Mouse (Mus musculus) heart, postnatal 25 days (tissue): ENCODE data around the gene Nf1. TPM values are rescaled to one million over a fixed set of nuclear protein-coding genes. Genes with fewer than 3 reads are reported as not detected.

Experiments used
- DNase-seq: peaks from one replicate; pipeline ENCODE4 v3.0.0; 2022; ENCODE audit warnings: low spot score
- intact Hi-C: fragments of 180-260 bp; cut with DNase I; formaldehyde crosslinking; loops from one replicate; pipeline ENCODE4 v1.15.1; 2025
- total RNA-seq, 2 experiments: library from RNA; stranded (reverse); gene quantifications; 2 replicates each; pipeline ENCODE4 v1.2.3; 2021

The Nf1 gene
- total RNA-seq, 2 experiments from 2014 or later: 27.1 to 30.0 TPM

DNA sequence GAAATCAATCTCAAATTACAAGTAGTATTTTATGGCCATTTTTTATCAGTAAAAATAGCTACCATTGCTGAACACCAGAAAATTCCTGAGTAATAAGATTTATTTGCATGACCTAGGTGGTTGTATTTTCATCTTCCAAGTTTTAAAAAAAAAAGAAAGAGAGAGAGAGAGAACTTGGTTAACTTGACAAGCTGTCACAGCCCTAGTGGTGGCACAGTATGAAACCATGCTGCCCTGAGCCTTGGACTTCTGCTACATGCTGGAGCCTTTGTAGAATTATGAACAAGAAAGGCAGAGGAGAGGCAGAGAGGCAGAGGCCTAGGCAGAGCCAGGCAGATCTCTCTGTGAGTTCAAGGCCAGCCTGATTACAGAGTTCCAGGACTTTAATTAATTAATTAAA, 182.4 kb downstream of the Nf1 start:
- intact Hi-C loops: no loop called here
- no peak for DNase-seq

DNA sequence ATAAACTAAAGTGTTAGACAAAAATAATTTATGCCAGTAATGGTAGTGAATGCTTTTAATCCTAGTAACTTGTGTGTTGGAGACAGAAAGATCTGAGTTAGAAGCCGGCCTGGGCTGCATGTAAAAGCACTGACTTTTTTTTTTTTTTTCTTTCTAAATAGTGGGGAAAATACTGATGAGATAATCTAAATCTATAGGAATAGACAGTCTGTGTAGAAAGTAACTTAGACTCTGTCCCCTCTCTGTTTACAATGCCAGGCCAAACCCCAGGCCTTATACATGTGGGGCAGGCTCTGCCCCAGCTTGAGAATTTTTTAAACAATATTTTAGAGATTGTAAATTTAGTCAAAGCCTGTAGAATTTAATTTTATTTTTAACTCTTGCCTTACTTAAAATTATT, 183.5 kb downstream of the Nf1 start:
- no peak for DNase-seq
- intact Hi-C loops: no loop called here

GRCm38 (mm10) chr11:79523560-79524309, 184.2 kb downstream of the Nf1 start, which contains the start of gene Evi2b:
Gene Evi2b (minus strand): TSS chr11:79523762.
- intact Hi-C loops: no loop called here

DNA sequence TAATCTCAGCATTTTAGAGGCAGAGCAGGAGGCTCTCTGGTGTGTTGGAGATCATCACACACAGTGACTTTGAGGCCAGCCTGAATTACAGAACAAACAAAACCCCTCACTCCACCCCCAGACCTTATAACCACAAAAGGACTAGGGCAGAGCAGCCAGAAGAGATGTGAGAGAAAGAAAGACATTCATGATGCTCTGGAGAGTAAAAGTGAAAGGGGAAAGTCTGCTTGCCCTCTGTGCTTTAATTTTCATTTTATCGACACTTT, 184.8 kb downstream of the Nf1 start:
- DNase-seq: no peak
- intact Hi-C loops: no loop called here

More at GRCm38 (mm10) chr11:79523560-79524309, 184.2 kb downstream of the Nf1 start, which contains the start of gene Evi2b:
- no peak for DNase-seq

DNA sequence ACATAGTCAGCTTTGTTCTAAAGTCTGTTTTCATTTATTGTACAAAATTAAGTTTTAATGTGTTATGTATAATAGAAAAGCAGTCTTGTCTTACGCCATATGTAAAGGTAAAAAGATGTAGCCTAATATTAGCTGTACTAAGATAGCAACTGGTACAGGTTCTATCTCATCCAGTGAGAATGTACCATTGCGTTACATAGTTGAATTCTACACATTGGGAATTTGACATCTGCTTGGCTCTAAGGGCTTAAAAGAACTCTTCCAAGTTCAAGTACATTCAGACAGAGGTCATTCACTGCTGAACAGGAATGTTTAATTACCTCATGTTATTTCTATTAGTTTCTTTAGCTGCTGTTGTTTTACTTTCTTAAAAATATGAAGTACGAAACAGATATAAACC, 187.1 kb downstream of the Nf1 start:
- intact Hi-C loops: no loop called here
- no peak for DNase-seq

- intact Hi-C loops: no loop called here
These were observed 187.7 kb downstream of the Nf1 start for GRCm38 (mm10) chr11:79527015-79527738.

GRCm38 (mm10) chr11:79527739-79528384, 188.4 kb downstream of the Nf1 start:
- intact Hi-C loops: no loop called here
- no peak for DNase-seq

More at GRCm38 (mm10) chr11:79527015-79527738, 187.7 kb downstream of the Nf1 start:
- DNase-seq: peak; percentile 9

DNA sequence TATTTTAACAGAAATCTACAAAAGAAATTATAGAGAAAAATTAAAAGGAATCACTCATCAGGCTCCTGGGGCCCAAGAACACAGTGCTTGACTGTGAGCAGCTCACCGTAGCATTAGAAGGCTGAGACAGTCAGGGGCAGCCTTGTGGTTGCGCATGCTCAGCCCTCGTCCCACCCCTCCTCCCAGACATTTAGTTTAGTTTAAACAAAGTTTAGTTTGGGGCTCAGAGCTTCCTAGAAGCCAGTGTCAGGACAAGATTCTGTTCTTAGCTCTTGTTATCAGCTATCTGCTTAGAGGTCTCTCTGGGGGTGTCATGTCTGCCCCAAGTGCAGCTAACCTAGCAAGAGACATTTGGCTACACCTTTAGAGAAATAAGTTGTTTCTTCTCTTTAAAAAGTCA, 189.1 kb downstream of the Nf1 start:
- intact Hi-C loops: no loop called here
- no peak for DNase-seq

DNA sequence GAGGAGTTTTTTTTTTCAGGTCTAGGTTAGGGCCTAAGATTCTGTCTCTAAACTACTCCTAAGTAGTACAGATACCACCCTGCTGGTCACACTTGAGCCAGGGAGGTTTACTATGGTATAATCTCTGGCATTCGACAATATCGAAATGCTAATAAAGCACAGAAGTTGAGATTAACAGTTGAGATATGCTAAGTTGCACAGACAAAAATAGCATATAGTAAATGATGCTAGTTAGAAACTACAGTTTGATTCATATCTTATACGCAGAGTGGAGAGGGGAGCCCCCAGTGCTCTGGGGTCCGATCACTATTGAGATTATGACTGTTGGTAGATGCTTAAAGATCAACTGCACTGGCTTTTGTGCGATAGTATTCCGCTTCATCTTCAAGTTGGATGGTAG, 189.7 kb downstream of the Nf1 start:
- DNase-seq: no peak
- intact Hi-C loops: no loop called here

DNA sequence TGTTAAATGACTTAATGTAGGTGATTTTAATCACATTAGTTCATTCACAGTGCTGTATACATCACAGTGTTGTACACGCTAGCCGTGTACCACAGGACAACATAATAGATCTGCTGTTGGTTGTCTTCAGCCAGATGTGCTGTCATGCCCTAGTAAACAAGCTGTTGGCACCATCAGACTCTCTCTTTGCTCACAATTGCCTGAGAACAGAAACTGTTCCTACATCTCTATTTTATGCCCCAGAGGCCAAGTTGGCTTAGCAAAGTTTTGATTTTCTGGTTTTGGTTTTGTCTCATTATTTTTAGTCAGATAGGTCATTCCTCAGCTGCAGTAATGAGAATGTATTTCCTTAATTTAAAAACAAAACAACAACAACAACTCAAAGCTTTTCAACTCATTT, 190.2 kb downstream of the Nf1 start:
- intact Hi-C loops: no loop called here
- no peak for DNase-seq

DNA sequence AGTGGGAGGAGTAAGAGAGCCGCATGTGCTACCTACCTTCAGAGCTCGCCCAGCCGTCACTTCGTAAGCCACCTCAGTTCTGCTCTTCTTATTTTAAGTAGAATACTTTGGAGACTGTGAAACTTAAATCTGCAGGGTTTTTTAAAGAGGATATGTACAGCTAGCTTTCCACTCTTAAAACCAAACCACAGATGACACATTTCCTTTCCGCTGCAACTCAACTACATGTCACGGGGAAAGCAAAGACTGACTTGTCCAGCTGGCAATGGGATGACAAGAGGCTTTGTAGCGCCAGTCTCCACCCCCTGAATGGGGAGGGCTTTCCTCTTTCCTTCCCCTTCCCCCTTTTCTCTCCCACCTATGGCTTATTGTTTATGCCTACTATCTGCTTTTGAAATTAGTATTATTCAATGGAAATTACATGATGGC, 190.9 kb downstream of the Nf1 start, which contains the start of the genes Evi2 and Evi2a:
Evi2 (minus strand) TSS at position 257 of the 429 bp plus-strand sequence.
Evi2a (minus strand) TSS at position 277 of the 429 bp plus-strand sequence.
- DNase-seq: peak; percentile 12
- intact Hi-C loops: no loop called here

- intact Hi-C loops: no loop called here
- no peak for DNase-seq
These were observed 191.3 kb downstream of the Nf1 start for GRCm38 (mm10) chr11:79530774-79531173.

GRCm38 (mm10) chr11:79531485-79531884, 192.0 kb downstream of the Nf1 start:
- no peak for DNase-seq
- intact Hi-C loops: no loop called here

DNA sequence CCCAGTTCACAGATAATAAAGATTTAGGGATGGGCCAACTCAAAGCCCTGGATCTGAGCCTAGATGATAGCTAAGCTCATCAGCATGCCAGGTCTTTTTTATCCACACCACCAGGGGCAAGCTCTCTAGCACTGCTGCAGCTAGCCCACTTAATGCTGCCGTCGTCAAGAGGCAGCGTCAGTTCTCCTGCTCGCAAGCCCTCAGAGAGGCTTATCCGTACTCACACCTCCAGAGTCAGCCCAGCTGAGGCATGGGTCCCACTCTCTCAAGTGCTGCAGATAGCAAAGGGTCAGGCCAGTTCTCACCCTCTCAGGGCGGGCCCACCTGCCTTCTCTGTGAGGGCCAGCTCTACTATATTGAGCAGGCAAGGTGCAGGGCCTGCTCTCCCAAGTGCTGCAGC, 193.8 kb downstream of the Nf1 start:
- intact Hi-C loops: no loop called here
- no peak for DNase-seq

GRCm38 (mm10) chr11:79533950-79534690, 194.6 kb downstream of the Nf1 start:
- intact Hi-C loops: no loop called here
- DNase-seq: no peak

DNA sequence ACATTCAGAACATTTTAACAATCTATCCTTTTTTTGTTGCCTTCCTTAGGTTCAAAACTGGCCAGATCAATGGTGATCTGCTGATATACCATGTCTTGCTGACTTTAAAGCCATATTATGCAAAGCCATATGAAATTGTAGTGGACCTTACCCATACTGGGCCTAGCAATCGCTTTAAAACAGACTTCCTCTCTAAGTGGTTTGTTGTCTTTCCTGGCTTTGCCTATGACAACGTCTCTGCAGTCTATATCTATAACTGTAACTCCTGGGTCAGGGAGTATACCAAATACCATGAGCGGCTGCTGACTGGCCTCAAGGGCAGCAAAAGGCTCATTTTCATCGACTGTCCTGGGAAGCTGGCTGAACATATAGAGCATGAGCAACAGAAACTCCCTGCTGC, 196.1 kb downstream of the Nf1 start:
- intact Hi-C loops: no loop called here
- DNase-seq: no peak

- intact Hi-C loops: no loop called here
- no peak for DNase-seq
These were observed 196.8 kb downstream of the Nf1 start for GRCm38 (mm10) chr11:79536293-79536692.

GRCm38 (mm10) chr11:79552622-79553021, 213.1 kb downstream of the Nf1 start:
- DNase-seq: no peak
- intact Hi-C loops: no loop called here

DNA sequence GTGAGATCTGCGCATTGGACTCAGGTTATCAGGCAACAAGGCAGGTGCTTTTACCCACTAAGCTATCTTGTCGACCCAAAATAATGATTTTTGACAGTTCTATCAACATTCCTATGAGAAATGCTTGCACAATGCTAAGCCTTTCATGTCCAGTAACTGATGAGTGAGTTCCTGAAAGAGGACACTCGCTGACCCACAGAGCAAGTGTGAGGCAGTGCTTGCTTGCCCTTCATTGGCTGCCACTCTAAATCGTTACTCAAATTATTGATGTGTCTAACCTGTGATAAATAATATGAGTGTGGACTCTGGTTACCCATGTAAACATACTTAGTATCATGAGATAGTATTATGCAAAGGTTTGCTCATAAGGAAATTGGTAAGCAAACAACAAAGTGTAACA, 221.0 kb downstream of the Nf1 start:
- intact Hi-C loops: no loop called here
- DNase-seq: no peak

DNA sequence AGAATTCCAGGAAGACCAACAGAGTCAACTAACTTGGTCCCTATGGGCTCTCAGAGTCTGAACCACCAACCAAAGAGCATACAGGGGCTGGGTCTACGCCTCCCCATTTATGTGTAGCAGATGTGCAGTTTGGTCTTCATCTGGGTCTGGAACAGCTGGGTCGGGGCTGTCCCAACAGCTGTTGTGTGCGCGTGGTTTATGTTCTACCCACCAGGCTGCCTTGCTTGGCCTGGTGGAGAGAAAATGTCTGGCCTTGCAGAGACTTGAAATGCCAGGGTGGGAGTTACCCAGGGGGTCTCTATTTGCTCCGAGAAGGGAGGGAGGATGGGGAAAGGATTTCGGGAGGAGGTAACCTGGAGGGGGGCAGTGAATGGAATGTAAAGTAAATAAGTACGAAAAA, 224.0 kb downstream of the Nf1 start:
- no peak for DNase-seq
- intact Hi-C loops: no loop called here
